10 mouse cellular contexts compared by ENCODE assay signal in the genomic region with DNA sequence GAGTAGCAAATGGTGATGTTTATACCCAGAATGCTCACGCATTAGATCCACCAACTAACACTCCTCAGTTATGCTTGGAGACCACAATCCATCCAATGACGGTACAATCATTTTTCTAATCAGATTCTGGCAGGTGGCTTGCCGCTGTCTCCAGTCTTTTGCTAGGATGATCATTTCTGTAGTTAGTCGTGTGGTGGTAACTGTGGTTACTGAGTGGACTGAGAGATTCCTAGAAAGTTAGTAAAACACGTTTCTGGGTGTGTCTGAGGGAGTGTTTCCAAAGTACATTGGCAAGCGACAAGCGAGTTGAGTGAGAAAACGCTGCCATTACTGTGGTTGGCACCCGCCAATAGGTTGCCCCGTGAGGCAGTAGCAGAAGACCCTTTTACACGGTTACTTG.
"Had no signal": no experiment of that assay in that cellular context is flagged by ENCODE, and none has a peak within 500 bp of the region (broad histone marks: within the 10 kb centered on the region; RNA-seq: fewer than 3 reads in every experiment).

No protein-coding gene starts in this region.

- H3K9me3 ChIP-seq: limb, embryonic 13.5 days; midbrain, embryonic 15.5 days; neural tube, embryonic 12.5 days had no signal

- H3K4me1 ChIP-seq: limb, embryonic 13.5 days had no signal

- H3K27ac ChIP-seq: limb, embryonic 13.5 days; midbrain, embryonic 15.5 days; neural tube, embryonic 12.5 days had no signal

- H3K27me3 ChIP-seq: limb, embryonic 13.5 days; midbrain, embryonic 15.5 days; neural tube, embryonic 12.5 days had no signal

- H3K4me3 ChIP-seq: limb, embryonic 13.5 days; midbrain, embryonic 15.5 days; neural tube, embryonic 12.5 days had no signal

- ATAC-seq: midbrain, embryonic 15.5 days had no signal

- H3K36me3 ChIP-seq: limb, embryonic 13.5 days; midbrain, embryonic 15.5 days; neural tube, embryonic 12.5 days had no signal

- H3K9ac ChIP-seq: limb, embryonic 13.5 days; midbrain, embryonic 15.5 days; neural tube, embryonic 12.5 days had no signal

- H3K4me2 ChIP-seq: limb, embryonic 13.5 days; midbrain, embryonic 11.5 days; midbrain, embryonic 15.5 days; neural tube, embryonic 12.5 days had no signal

- DNase-seq: kidney, adult 11 months; kidney, adult 9 months; kidney, postnatal 14 days; left cerebral cortex, postnatal 4 days; lung, adult 18-20 months; thymus, postnatal 36 days had no signal
